Mouse (Mus musculus) G1E (cell line): ENCODE results near the gene Carmil1.

Experiments
- CTCF ChIP-seq: IDR thresholded peaks from 2 replicates; pipeline ENCODE4 v1.5.1; 2012; ENCODE audit warnings: low read depth, low read length, inconsistent platforms, mixed read lengths
- GATA1 ChIP-seq: IDR thresholded peaks from 2 replicates; pipeline ENCODE4 v1.6.1; 2012; ENCODE audit warnings: borderline replicate concordance, low read length, inconsistent platforms, mixed read lengths
- GATA2 ChIP-seq: IDR thresholded peaks from 2 replicates; pipeline ENCODE4 v1.6.1; 2012; ENCODE audit warnings: low read depth, low read length, inconsistent platforms, borderline replicate concordance
- POLR2AphosphoS5 ChIP-seq: IDR thresholded peaks from 2 replicates; pipeline ENCODE4 v1.6.1; 2012; ENCODE audit warnings: low read depth, low read length, inconsistent platforms; ENCODE audit not compliant: insufficient replicate concordance
- TAL1 ChIP-seq: conservative IDR thresholded peaks from 2 replicates; pipeline ENCODE4 v1.6.1; 2012; ENCODE audit warnings: low read depth, low read length, inconsistent platforms, mixed read lengths

DNA sequence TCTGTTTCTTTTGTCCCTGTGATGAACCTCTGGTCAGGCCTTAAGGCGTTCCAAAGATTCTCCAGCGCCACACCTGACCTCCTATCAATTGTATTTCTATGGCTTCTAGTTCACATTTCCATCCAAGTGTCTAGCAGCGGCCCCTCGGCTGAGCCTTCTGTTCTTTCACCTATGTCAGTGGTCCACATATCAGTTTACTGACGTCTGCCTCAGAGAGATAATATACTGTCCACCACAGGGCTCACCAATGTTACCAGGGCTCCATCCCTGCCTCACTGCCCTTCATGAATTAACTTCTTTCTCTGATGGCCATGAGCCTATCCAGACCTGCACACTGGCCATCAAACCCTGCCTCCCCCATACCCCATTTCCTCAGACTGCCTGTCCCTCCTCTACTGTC lies 149.3 kb downstream of the Carmil1 start:
- TF ChIP-seq CTCF (no peak), GATA2 (no peak), GATA1 (no peak), TAL1 (no peak), POLR2AphosphoS5 (no peak)
